Mouse (Mus musculus): ENCODE measurements around the gene Tmem74b. TPM values are rescaled to one million over a fixed set of nuclear protein-coding genes. Genes with fewer than 3 reads are reported as not detected.

The Tmem74b gene
- not detected for polyA plus RNA-seq (2015; fragmentation: Illumina TruSeq; extraction: RNeasy Lipid Tissue Mini Kit (QIAGEN cat#74804); ENCODE audit: insufficient read depth, low replicate concordance)

DNA sequence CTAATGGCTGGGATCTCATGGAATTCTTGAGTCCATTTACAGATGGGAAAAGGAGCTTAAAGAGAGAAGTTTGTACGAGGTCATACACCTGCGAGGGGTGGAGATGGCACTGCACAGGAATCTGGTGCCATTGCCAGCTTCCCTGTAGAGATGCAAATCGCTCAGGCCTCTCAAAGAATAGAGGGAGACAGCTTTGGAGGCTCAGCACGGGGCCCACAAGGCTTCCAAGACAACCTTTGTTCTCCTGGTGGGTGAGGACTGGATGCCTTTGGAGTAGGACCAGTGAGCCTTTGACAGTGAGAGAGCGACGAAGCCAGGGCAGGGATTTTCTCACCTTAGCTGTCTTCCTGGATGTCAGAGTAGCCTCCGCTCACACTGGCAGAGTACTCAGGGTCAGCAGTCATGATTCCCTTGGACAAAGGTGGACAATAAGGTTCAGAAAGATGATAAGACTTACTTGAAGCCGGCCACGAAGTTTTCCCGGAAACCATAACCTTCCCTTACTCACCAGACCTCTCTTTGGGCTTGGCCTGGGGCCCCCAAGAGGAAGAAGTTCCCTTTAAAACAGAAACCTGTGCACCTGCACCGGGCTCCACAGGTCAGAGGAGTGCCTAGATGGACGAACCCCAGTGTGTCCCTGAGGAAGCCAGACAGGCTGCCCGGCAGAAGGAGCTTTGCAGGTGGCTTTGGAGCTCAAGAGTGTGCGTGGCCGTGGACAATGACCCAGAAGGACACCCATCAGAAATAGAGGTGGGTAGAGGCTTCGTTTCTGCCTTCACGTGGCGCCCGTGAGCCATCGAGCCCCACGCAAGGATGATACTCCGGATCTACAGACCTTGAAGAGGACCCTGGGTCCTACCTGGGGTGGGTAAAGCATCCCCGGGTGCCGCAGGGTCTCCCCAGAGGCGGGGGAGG lies at the start of gene Tmem74b:
TSS of gene Tmem74b (plus strand) at position 778 of the 915 bp plus-strand sequence.

DNA sequence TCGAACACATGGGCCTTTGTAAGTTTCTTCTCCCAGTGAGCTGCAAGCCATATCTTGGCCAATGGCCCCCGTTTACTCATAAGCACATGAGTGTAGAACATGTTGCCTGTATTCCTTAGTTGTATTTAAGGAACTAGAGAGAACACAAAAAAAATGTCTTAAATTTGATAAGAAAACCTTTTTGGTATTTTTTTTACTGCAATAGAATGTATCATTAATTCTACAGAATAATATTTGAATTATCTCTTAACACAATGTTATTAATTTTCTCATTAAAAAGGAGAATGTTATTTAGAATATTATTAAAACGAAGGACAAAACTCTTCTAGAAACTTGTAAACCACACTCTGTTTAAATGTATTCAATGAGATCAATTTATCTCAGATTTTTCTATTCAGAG lies 33.4 kb upstream of the Tmem74b start, which contains the start of gene Rad21l:
TSS of gene Rad21l (minus strand) at position 101 of the 400 bp plus-strand sequence.

DNA sequence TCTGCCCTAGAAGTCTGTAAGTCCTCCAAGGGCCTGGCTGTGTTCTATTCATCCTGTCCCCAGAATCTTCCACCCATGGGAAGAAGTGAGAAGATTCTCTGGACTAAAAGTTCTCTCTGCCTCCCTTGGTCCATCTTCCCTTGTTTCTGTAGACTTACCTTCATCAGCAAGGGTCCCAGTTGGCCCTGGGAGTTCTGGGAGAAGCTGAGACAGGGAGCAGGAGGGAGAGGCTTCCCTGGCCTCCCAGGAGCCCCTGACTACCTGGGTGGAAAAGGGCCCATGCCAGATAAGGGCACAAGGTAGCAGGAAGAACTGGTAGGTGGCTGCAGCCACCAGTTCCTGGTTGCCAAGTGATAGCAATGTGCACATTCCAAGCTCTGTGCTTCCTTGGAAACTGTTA lies 42.0 kb downstream of the Tmem74b start, which contains the start of gene Psmf1:
TSS of gene Psmf1 (minus strand) at position 342 of the 400 bp plus-strand sequence.

Other genes with a start within 250 kb of the Tmem74b start
- gene 4921509C19Rik, start 225.9 kb upstream of the Tmem74b start, polyA plus RNA-seq (2015; fragmentation: Illumina TruSeq; extraction: RNeasy Lipid Tissue Mini Kit (QIAGEN cat#74804); ENCODE audit: insufficient read depth, low replicate concordance): not detected
- 102 TPM for gene Nsfl1c, start 207.8 kb upstream of the Tmem74b start, polyA plus RNA-seq (2015; fragmentation: Illumina TruSeq; extraction: RNeasy Lipid Tissue Mini Kit (QIAGEN cat#74804); ENCODE audit: insufficient read depth, low replicate concordance)
- 140 TPM for gene Fkbp1a, start 159.5 kb upstream of the Tmem74b start, polyA plus RNA-seq (2015; fragmentation: Illumina TruSeq; extraction: RNeasy Lipid Tissue Mini Kit (QIAGEN cat#74804); ENCODE audit: insufficient read depth, low replicate concordance)
- gene Sdcbp2, start 129.4 kb upstream of the Tmem74b start, polyA plus RNA-seq (2015; fragmentation: Illumina TruSeq; extraction: RNeasy Lipid Tissue Mini Kit (QIAGEN cat#74804); ENCODE audit: insufficient read depth, low replicate concordance): 2.3 TPM
- gene Snph, start 69.4 kb upstream of the Tmem74b start, polyA plus RNA-seq (2015; fragmentation: Illumina TruSeq; extraction: RNeasy Lipid Tissue Mini Kit (QIAGEN cat#74804); ENCODE audit: insufficient read depth, low replicate concordance): 0.22 TPM
- gene Rad21l, start 33.5 kb upstream of the Tmem74b start, polyA plus RNA-seq (2015; fragmentation: Illumina TruSeq; extraction: RNeasy Lipid Tissue Mini Kit (QIAGEN cat#74804); ENCODE audit: insufficient read depth, low replicate concordance): not detected
- gene Psmf1, start 42.2 kb downstream of the Tmem74b start, polyA plus RNA-seq (2015; fragmentation: Illumina TruSeq; extraction: RNeasy Lipid Tissue Mini Kit (QIAGEN cat#74804); ENCODE audit: insufficient read depth, low replicate concordance): 27.8 TPM
- gene Rspo4, start 140.9 kb downstream of the Tmem74b start, polyA plus RNA-seq (2015; fragmentation: Illumina TruSeq; extraction: RNeasy Lipid Tissue Mini Kit (QIAGEN cat#74804); ENCODE audit: insufficient read depth, low replicate concordance): not detected
- 0.19 TPM for gene Angpt4, start 209.2 kb downstream of the Tmem74b start, polyA plus RNA-seq (2015; fragmentation: Illumina TruSeq; extraction: RNeasy Lipid Tissue Mini Kit (QIAGEN cat#74804); ENCODE audit: insufficient read depth, low replicate concordance)

Measured in spleen, adult 10 weeks (tissue).